Mouse (Mus musculus): Measurements from ENCODE around the gene Vps37c. TPM values are rescaled to one million over a fixed set of nuclear protein-coding genes. Genes with fewer than 3 reads are reported as not detected.

Vps37c gene
- polyA plus RNA-seq (2012; rRNA removed): 31.6 and 39.4 TPM in 2 replicates

GRCm38 (mm10) chr19:10688537-10689352 lies at the start of gene Vps37c:
Gene Vps37c (plus strand): TSS chr19:10688735.

GRCm38 (mm10) chr19:10677915-10678771 lies 10.4 kb upstream of the Vps37c start, which contains the start of gene Pga5:
Gene Pga5 (minus strand): TSS chr19:10678071.

GRCm38 (mm10) chr19:10738811-10739210 lies 50.3 kb downstream of the Vps37c start, which contains the start of gene Cd5:
Gene Cd5 (minus strand): TSS chr19:10739002.

Other genes starting within 250 kb of the Vps37c start
- 46.3 and 61.4 TPM in 2 replicates for gene Lrrc10b, start 231.3 kb upstream of the Vps37c start, polyA plus RNA-seq (2012; rRNA removed)
- 16.4 and 18.1 TPM in 2 replicates for gene Ppp1r32, start 205.8 kb upstream of the Vps37c start, polyA plus RNA-seq (2012; rRNA removed)
- gene Cpsf7, start 163.5 kb upstream of the Vps37c start, polyA plus RNA-seq (2012; rRNA removed): 31.6 and 52.4 TPM in 2 replicates
- gene Sdhaf2, start 162.6 kb upstream of the Vps37c start, polyA plus RNA-seq (2012; rRNA removed): 19.1 and 24.4 TPM in 2 replicates
- gene Tmem216, start 132.5 kb upstream of the Vps37c start, polyA plus RNA-seq (2012; rRNA removed): 18.1 and 23.6 TPM in 2 replicates
- 41.1 and 42.6 TPM in 2 replicates for gene Cyb561a3, start 111.6 kb upstream of the Vps37c start, polyA plus RNA-seq (2012; rRNA removed)
- 15.5 and 19.1 TPM in 2 replicates for gene Tmem138, start 111.4 kb upstream of the Vps37c start, polyA plus RNA-seq (2012; rRNA removed)
- 140 and 182 TPM in 2 replicates for gene Ddb1, start 83.4 kb upstream of the Vps37c start, polyA plus RNA-seq (2012; rRNA removed)
- gene Tkfc, start 83.1 kb upstream of the Vps37c start, polyA plus RNA-seq (2012; rRNA removed): 17.7 and 18.7 TPM in 2 replicates
- gene Vwce, start 54.5 kb upstream of the Vps37c start, polyA plus RNA-seq (2012; rRNA removed): 0.47 and 1.0 TPM in 2 replicates
- 1.4 and 2.0 TPM in 2 replicates for gene Pga5, start 10.7 kb upstream of the Vps37c start, polyA plus RNA-seq (2012; rRNA removed)
- gene Cd5, start 50.3 kb downstream of the Vps37c start, polyA plus RNA-seq (2012; rRNA removed): 0.25 and 0.53 TPM in 2 replicates
- gene Cd6, start 141.3 kb downstream of the Vps37c start, polyA plus RNA-seq (2012; rRNA removed): 0.24 and 1.2 TPM in 2 replicates
- gene Slc15a3, start 151.0 kb downstream of the Vps37c start, polyA plus RNA-seq (2012; rRNA removed): 9.7 and 11.8 TPM in 2 replicates
- gene Tmem132a, start 181.2 kb downstream of the Vps37c start, polyA plus RNA-seq (2012; rRNA removed): 155 and 161 TPM in 2 replicates
- gene Tmem109, start 193.3 kb downstream of the Vps37c start, polyA plus RNA-seq (2012; rRNA removed): 150 and 163 TPM in 2 replicates
- gene Prpf19, start 206.5 kb downstream of the Vps37c start, polyA plus RNA-seq (2012; rRNA removed): 428 and 499 TPM in 2 replicates
- 42.9 and 63.2 TPM in 2 replicates for gene Zp1, start 231.9 kb downstream of the Vps37c start, polyA plus RNA-seq (2012; rRNA removed)
- 7.2 and 9.1 TPM in 2 replicates for gene Ptgdr2, start 248.4 kb downstream of the Vps37c start, polyA plus RNA-seq (2012; rRNA removed)

All from ovary, adult 2 months (tissue).